Mouse (Mus musculus) thymus, adult 2 months (tissue): Measurements from ENCODE around the gene Sik3.

Source experiments
- CTCF ChIP-seq: fragments of 200-500 bp; IDR thresholded peaks from 2 replicates; pipeline ENCODE4 v1.5.1; 2012; ENCODE audit warnings: mild to moderate bottlenecking, control low read depth, low read length, moderate library complexity, borderline replicate concordance; ENCODE audit not compliant: control insufficient read depth, poor library complexity, insufficient read depth; ENCODE audit errors: extremely low read depth
- POLR2A ChIP-seq: fragments of 200-500 bp; IDR thresholded peaks from 2 replicates; pipeline ENCODE4 v1.6.1; 2012; ENCODE audit warnings: mild to moderate bottlenecking, low read length, control low read depth, moderate library complexity; ENCODE audit not compliant: control insufficient read depth, poor library complexity, insufficient read depth; ENCODE audit errors: extremely low read depth

DNA sequence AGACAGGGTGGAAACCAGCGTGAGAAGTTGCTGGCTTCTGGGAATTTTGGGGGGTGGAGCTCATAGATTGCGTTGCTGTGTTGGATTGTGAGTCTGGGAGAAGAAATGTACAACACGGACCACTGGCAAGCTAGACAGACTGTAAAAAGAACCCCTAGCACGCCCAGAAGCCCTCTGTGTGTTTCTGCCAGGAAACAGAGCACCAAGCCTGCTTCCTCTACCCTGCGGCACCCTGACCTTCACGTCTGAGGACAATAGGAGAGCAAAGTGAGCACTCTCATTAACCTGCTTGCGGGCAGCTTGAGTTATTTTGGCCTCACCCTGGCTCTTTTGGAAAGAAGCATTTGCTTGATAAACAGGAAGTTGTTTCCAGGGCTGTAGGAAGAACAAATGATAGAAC, 137.5 kb downstream of the Sik3 start:
- no peak for TF ChIP-seq CTCF
- TF ChIP-seq POLR2A = no peak
